Mouse (Mus musculus): Measurements from ENCODE around the gene Klhl29. TPM values are rescaled to one million over a fixed set of nuclear protein-coding genes. Genes with fewer than 3 reads are reported as not detected.

Gene Klhl29
- polyA plus RNA-seq, 1 experiment = not detected

- no peaks in the 10 kb centered on the region for H3K27me3 ChIP-seq (ENCODE audit: control insufficient read depth, insufficient read depth, insufficient read length)
- H3K79me2 ChIP-seq (ENCODE audit: control insufficient read depth, insufficient read depth) = no peaks in the 10 kb centered on the region
- no peak overlapping the region for H3ac ChIP-seq (ENCODE audit: control insufficient read depth, insufficient read length, low read depth)
- TF ChIP-seq MYOD1 (IDR thresholded peaks at IDR 0.05; ENCODE audit: control insufficient read depth, insufficient read length, low read depth) (no peak), USF1 (IDR thresholded peaks at IDR 0.05; ENCODE audit: low read depth) (no peak), MYOG (IDR thresholded peaks at IDR 0.05; ENCODE audit: control insufficient read depth, extremely low read depth, insufficient read length) (no peak), FOSL1 (IDR thresholded peaks at IDR 0.05; ENCODE audit: insufficient read depth, low read length, poor library complexity, severe bottlenecking) (no peak), MAX (IDR thresholded peaks at IDR 0.05) (no peak), CEBPB (IDR thresholded peaks at IDR 0.05; ENCODE audit: low read depth) (no peak), CTCF (IDR thresholded peaks at IDR 0.05; ENCODE audit: control insufficient read depth, insufficient read depth, insufficient read length) (no peak)
- H3K4me3 ChIP-seq (ENCODE audit: insufficient read depth, poor library complexity, severe bottlenecking) = no peak overlapping the region
- no peaks in the 10 kb centered on the region for H3K79me3 ChIP-seq (ENCODE audit: low read depth)
- no peaks in the 10 kb centered on the region for H3K36me3 ChIP-seq (ENCODE audit: control insufficient read depth, insufficient read depth)
These were observed 210.1 kb downstream of the Klhl29 start for GRCm38 (mm10) chr12:5165411-5165810.

GRCm38 (mm10) chr12:5162672-5163071, 212.8 kb downstream of the Klhl29 start:
- H3K36me3 ChIP-seq (ENCODE audit: control insufficient read depth, insufficient read depth) = no peaks in the 10 kb centered on the region
- H3K79me3 ChIP-seq (ENCODE audit: low read depth) = no peaks in the 10 kb centered on the region
- H3K27me3 ChIP-seq (ENCODE audit: control insufficient read depth, insufficient read depth, insufficient read length) = no peaks in the 10 kb centered on the region
- no peaks in the 10 kb centered on the region for H3K79me2 ChIP-seq (ENCODE audit: control insufficient read depth, insufficient read depth)
- H3ac ChIP-seq (ENCODE audit: control insufficient read depth, insufficient read length, low read depth) = no peak overlapping the region
- no peak for TF ChIP-seq MYOD1 (IDR thresholded peaks at IDR 0.05; ENCODE audit: control insufficient read depth, insufficient read length, low read depth)
- no peak for TF ChIP-seq CTCF (IDR thresholded peaks at IDR 0.05; ENCODE audit: control insufficient read depth, insufficient read depth, insufficient read length)
- no peak for TF ChIP-seq USF1 (IDR thresholded peaks at IDR 0.05; ENCODE audit: low read depth)
- no peak for TF ChIP-seq MAX (IDR thresholded peaks at IDR 0.05)
- TF ChIP-seq CEBPB (IDR thresholded peaks at IDR 0.05; ENCODE audit: low read depth) = no peak
- no peak for TF ChIP-seq FOSL1 (IDR thresholded peaks at IDR 0.05; ENCODE audit: insufficient read depth, low read length, poor library complexity, severe bottlenecking)
- TF ChIP-seq MYOG (IDR thresholded peaks at IDR 0.05; ENCODE audit: control insufficient read depth, extremely low read depth, insufficient read length) = no peak
- H3K4me3 ChIP-seq (ENCODE audit: insufficient read depth, poor library complexity, severe bottlenecking) = no peak overlapping the region

GRCm38 (mm10) chr12:5161631-5162030, 213.9 kb downstream of the Klhl29 start:
- no peaks in the 10 kb centered on the region for H3K79me3 ChIP-seq (ENCODE audit: low read depth)
- TF ChIP-seq FOSL1 (IDR thresholded peaks at IDR 0.05; ENCODE audit: insufficient read depth, low read length, poor library complexity, severe bottlenecking) (no peak), CTCF (IDR thresholded peaks at IDR 0.05; ENCODE audit: control insufficient read depth, insufficient read depth, insufficient read length) (no peak), MAX (IDR thresholded peaks at IDR 0.05) (no peak)
- no peaks in the 10 kb centered on the region for H3K79me2 ChIP-seq (ENCODE audit: control insufficient read depth, insufficient read depth)
- H3K4me3 ChIP-seq (ENCODE audit: insufficient read depth, poor library complexity, severe bottlenecking) = no peak overlapping the region
- no peaks in the 10 kb centered on the region for H3K27me3 ChIP-seq (ENCODE audit: control insufficient read depth, insufficient read depth, insufficient read length)
- no peak overlapping the region for H3ac ChIP-seq (ENCODE audit: control insufficient read depth, insufficient read length, low read depth)
- H3K36me3 ChIP-seq (ENCODE audit: control insufficient read depth, insufficient read depth) = no peaks in the 10 kb centered on the region

- no peaks in the 10 kb centered on the region for H3K79me3 ChIP-seq (ENCODE audit: low read depth)
- no peak overlapping the region for H3K4me3 ChIP-seq (ENCODE audit: insufficient read depth, poor library complexity, severe bottlenecking)
- no peaks in the 10 kb centered on the region for H3K36me3 ChIP-seq (ENCODE audit: control insufficient read depth, insufficient read depth)
- no peaks in the 10 kb centered on the region for H3K27me3 ChIP-seq (ENCODE audit: control insufficient read depth, insufficient read depth, insufficient read length)
- H3K79me2 ChIP-seq (ENCODE audit: control insufficient read depth, insufficient read depth) = no peaks in the 10 kb centered on the region
- H3ac ChIP-seq (ENCODE audit: control insufficient read depth, insufficient read length, low read depth) = no peak overlapping the region
- no peak for TF ChIP-seq MAX (IDR thresholded peaks at IDR 0.05)
- no peak for TF ChIP-seq MYOG (IDR thresholded peaks at IDR 0.05; ENCODE audit: control insufficient read depth, extremely low read depth, insufficient read length)
- no peak for TF ChIP-seq FOSL1 (IDR thresholded peaks at IDR 0.05; ENCODE audit: insufficient read depth, low read length, poor library complexity, severe bottlenecking)
- no peak for TF ChIP-seq USF1 (IDR thresholded peaks at IDR 0.05; ENCODE audit: low read depth)
- no peak for TF ChIP-seq CTCF (IDR thresholded peaks at IDR 0.05; ENCODE audit: control insufficient read depth, insufficient read depth, insufficient read length)
- no peak for TF ChIP-seq MYOD1 (IDR thresholded peaks at IDR 0.05; ENCODE audit: control insufficient read depth, insufficient read length, low read depth)
These were observed 217.5 kb downstream of the Klhl29 start for GRCm38 (mm10) chr12:5157931-5158481.

GRCm38 (mm10) chr12:5157021-5157681, 218.3 kb downstream of the Klhl29 start:
- no peak overlapping the region for H3K4me3 ChIP-seq (ENCODE audit: insufficient read depth, poor library complexity, severe bottlenecking)
- H3ac ChIP-seq (ENCODE audit: control insufficient read depth, insufficient read length, low read depth) = no peak overlapping the region
- H3K79me3 ChIP-seq (ENCODE audit: low read depth) = no peaks in the 10 kb centered on the region
- no peaks in the 10 kb centered on the region for H3K79me2 ChIP-seq (ENCODE audit: control insufficient read depth, insufficient read depth)
- no peaks in the 10 kb centered on the region for H3K36me3 ChIP-seq (ENCODE audit: control insufficient read depth, insufficient read depth)
- TF ChIP-seq CTCF (IDR thresholded peaks at IDR 0.05; ENCODE audit: control insufficient read depth, insufficient read depth, insufficient read length) (no peak), MYOG (IDR thresholded peaks at IDR 0.05; ENCODE audit: control insufficient read depth, extremely low read depth, insufficient read length) (no peak), FOSL1 (IDR thresholded peaks at IDR 0.05; ENCODE audit: insufficient read depth, low read length, poor library complexity, severe bottlenecking) (no peak), MAX (IDR thresholded peaks at IDR 0.05) (no peak), MYOD1 (IDR thresholded peaks at IDR 0.05; ENCODE audit: control insufficient read depth, insufficient read length, low read depth) (no peak), USF1 (IDR thresholded peaks at IDR 0.05; ENCODE audit: low read depth) (no peak), CEBPB (IDR thresholded peaks at IDR 0.05; ENCODE audit: low read depth) (no peak)
- no peaks in the 10 kb centered on the region for H3K27me3 ChIP-seq (ENCODE audit: control insufficient read depth, insufficient read depth, insufficient read length)

Measured in C2C12 (cell line).